Mouse (Mus musculus): ENCODE results near the gene Oxnad1.

Oxnad1 gene

DNA sequence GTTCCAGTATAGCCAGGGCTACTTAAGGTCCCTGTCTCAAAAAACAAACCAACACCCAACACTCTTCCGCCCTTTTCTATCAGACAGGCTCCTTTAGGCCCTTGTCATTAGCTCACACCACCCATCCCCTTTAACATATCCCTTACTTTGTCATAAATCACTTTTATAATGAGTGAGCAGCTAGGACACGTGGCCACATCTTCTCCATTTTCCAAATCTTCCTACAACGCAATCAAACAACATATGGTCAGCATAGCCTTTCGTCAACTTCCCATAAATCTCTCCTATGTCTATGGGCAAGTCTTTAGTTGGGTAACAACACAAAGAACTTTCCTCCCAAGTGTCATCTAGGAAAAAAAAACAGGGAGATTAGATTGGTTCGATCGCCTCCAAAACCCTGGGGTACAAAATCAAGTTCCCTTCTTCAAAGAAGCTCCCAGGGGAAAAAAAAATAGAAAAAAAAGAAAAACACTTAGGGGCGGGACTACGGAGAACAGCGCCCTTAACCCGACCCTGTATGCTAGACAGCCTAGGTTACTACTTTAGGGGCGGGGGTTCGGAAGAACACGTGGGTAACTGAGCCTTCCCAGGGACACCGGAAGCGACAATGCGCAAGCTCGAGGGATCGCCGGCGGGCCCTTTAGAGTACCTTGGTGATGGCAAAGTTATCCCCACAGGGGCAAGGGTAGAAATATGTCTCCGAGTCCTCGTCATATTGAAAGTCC, at the start of gene Oxnad1:
Gene Oxnad1 (plus strand): TSS at position 614 of the 725 bp plus-strand sequence.
- peak in 1 of 2 experiments; percentile 6 for DNase-seq (ENCODE audit: low spot score in 2 of 2)

DNA sequence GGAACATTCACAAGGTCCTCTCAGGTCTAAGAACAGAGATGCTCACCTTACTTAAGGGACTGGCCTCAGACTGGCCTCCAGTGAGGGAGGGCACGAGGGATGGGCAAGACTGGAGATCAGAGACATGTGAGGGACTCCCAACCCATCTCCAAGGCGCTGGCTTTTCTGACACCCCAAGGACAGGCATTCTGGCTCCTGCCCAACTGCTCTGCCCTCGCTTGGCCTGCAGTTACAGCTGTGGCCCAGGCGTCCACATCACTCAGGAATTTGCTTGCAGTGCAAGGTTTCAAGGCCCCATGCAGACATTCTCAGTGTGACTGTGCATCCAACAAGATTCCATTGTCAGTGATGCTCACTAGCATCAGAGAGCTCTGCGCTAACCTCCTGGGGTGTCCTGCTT, 48.7 kb upstream of the Oxnad1 start:
- no peak for DNase-seq (ENCODE audit: low spot score in 2 of 2)

DNA sequence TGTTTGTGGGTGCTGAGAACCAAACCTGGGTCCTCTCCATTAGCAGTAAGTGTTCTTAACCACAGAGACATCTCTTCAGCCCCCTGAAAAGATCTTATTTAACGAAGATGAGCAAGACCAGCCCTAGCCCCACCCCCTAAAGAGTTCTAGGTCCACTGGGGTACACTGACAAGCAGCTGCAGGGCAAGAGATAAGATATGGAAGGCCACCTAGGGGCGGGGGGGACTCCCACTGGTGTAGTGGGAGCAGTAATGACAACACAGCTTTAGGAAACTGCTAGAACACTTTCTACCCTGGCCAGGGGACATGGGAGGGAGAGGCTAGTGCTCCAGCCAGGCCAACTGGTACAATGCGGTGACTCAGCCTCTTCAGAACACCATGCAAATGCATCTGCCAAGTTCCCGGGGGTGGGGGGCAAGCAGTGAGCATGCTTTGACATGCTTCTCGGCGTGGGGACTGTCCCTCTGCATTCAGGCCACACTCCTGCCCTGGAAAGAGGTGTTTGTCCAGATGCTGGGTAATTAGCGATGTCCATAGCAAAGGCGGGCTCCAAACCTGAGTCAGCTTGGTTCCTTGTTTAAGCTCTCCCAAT, 47.4 kb upstream of the Oxnad1 start:
- no peak for DNase-seq (ENCODE audit: low spot score in 2 of 2)

DNA sequence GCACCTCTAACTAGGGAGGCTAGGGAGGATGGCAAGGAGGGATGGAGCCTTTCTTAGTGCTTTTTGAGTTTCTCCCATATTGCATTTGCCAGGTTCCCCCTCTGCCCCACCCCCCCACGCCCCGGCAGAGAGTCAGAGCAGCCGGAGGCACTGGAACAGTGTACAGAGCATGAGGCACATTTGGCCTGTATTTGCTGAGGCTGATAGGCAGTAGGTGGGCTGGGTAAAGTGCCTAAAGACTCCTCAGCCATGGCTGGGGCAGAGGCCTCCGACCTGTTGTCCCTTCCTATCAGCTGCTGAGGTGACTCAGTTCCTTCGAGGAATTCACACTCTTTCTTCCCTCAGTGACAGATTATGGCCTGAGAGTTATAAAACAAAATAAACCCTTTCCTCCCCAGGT, 43.1 kb upstream of the Oxnad1 start:
- DNase-seq (ENCODE audit: low spot score in 2 of 2) = no peak

DNA sequence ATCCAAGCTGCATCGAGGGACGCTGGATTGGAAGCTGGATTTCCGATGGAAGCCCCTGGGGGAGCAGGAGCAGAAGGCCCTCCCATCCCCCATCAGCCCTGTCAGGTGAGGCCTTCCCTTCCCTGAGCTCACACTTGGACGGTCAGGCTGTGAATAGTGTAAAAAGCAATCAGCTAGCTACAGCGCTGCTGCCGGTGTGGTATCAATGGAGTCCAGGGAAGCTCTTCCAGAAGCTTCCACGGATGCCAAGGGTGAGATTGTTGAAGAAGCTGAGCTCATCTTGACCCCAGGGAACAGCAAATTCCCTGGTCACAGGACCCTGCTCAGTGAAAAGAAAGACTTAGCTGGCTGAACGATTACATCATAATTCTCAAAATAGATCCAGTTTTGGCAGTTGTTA, 38.8 kb upstream of the Oxnad1 start:
- no peak for DNase-seq (ENCODE audit: low spot score in 2 of 2)

GRCm38 (mm10) chr14:32050171-32050570, 35.0 kb upstream of the Oxnad1 start:
- no peak for DNase-seq (ENCODE audit: low spot score in 2 of 2)

DNA sequence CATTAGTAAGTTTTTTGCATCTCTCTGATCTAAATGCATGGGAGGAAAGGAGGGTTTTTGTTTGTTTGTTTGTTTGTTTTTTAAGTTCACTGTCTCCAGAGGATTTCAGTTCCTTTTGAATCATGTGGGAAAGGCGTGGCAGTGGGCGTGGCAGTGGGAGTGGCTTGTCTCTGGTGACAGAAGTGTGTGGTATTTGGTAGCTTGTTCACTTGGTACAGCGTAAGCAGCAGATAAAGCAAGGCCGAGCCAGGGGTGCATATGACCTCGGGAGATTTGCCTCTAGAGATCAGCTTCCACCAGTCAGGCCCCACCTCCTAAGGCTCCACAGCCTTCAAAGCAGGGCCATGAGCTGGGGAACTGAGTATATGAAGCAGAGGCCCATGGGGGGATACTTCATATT, 31.3 kb upstream of the Oxnad1 start:
- no peak for DNase-seq (ENCODE audit: low spot score in 2 of 2)

GRCm38 (mm10) chr14:32054788-32055187, 30.4 kb upstream of the Oxnad1 start:
- no peak for DNase-seq (ENCODE audit: low spot score in 2 of 2)

DNA sequence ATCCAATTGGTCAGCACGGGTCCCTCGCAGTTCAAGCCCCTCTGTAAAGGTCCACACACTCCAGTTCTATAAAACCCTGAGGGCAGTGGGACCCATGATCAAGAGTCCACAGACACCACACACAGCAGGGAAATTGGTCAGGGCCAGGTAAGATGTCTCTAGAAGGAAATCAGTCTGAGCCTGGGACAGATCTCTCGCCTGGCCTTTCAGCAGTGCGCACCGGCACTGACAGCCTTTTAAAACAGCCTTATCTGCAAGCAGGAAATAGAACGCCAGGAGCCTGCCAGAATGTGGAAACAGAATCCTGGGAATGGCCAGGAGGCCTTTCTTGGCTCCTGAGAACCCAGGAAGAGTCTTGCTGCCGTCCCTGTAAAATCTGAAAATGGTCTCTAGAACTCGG, 29.4 kb upstream of the Oxnad1 start:
- no peak for DNase-seq (ENCODE audit: low spot score in 2 of 2)

- no peak for DNase-seq (ENCODE audit: low spot score in 2 of 2)
Measured at GRCm38 (mm10) chr14:32056675-32057074, 28.5 kb upstream of the Oxnad1 start.

GRCm38 (mm10) chr14:32057664-32058063, 27.5 kb upstream of the Oxnad1 start:
- DNase-seq (ENCODE audit: low spot score in 2 of 2) = no peak

- no peak for DNase-seq (ENCODE audit: low spot score in 2 of 2)
Measured at GRCm38 (mm10) chr14:32061398-32061797, 23.8 kb upstream of the Oxnad1 start.

- DNase-seq (ENCODE audit: low spot score in 2 of 2) = no peak
Measured at GRCm38 (mm10) chr14:32072807-32073206, 12.4 kb upstream of the Oxnad1 start.

GRCm38 (mm10) chr14:32073211-32073685, 11.9 kb upstream of the Oxnad1 start:
- peak; percentile 56 to 62 for DNase-seq (ENCODE audit: low spot score in 2 of 2)

GRCm38 (mm10) chr14:32073901-32074300, 11.3 kb upstream of the Oxnad1 start:
- no peak for DNase-seq (ENCODE audit: low spot score in 2 of 2)

DNA sequence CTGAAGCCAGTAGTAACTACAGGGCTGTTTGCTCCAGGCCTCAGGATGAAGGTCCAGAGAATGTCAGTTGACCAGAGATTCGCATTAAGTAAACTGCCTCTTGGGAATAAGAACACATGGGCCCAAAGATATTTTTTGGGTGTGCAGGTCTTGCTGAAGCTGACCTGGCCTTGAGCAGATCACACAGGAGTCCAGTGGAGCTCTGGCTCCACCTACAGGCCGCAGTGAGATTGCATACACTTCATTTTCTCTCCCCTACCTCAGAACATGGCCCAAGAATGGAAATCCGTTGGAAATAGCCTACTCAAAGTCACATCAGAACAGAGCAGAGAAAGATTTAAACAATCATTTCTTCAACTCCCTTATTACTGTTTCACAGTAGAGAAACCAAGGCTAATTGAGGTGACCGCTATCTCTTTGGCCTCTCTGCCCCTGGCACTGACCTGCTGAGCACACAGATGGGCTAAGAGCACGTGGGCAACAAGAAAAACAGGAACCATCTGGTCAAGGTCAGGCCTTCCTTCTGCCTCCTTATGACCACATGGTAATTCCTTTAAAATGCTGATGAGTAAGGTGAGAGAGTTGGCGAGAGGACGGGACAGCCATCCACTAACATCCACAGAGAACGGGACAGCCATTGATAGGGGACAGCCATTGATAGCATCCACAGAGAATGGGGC, 8.1 kb upstream of the Oxnad1 start:
- DNase-seq (ENCODE audit: low spot score in 2 of 2) = peak; percentile 59 to 69

DNA sequence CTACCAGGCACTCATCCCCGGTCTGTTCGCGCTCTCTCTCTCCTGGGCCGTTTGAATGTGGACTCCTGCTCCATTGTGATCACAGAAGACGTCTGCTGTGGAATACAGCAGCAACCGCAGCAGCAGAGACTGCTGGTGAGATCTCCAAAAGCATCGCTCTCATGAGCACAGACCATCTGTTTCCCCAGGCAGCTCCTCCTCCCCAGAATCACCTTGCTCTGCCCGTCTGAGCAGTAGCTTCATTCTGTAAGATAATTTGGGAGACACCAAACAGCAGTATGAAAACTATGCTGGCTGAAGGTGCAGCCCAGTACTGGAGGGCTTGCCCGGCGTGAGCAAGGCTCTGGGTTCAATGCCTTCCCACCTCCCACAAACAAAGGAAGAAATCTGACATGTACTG, 4.1 kb upstream of the Oxnad1 start:
- peak in 1 of 2 experiments; percentile 31 for DNase-seq (ENCODE audit: low spot score in 2 of 2)

- DNase-seq (ENCODE audit: low spot score in 2 of 2) = no peak
Measured at GRCm38 (mm10) chr14:32082891-32083290, 2.3 kb upstream of the Oxnad1 start.

DNA sequence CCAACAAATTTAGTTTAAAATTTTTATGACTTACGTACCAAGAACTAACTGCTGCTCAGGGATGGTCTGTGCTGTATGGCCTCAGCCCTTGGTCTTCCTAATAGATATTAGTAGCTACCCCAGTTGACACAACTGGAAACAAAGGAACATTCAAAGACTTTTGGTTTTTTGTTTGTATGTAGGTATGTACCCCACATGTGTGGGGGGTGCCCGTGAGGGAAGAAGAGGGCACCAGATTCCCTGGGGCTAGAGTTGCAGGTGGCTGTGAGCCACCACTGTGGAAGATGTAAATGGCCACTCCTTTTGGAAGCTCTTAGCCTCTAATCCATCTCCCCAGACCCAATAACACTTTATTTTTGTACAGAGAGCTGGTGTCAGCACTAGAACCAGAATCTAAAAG, 1.7 kb upstream of the Oxnad1 start:
- DNase-seq (ENCODE audit: low spot score in 2 of 2) = no peak

GRCm38 (mm10) chr14:32085486-32086201, 470 bp downstream of the Oxnad1 start, which contains the start of gene Dph3:
TSS of gene Dph3 (minus strand) at chr14:32085729.
- peak; percentile 100 for DNase-seq (ENCODE audit: low spot score in 2 of 2)

GRCm38 (mm10) chr14:32086226-32086625, 1.1 kb downstream of the Oxnad1 start:
- DNase-seq (ENCODE audit: low spot score in 2 of 2) = peak in 1 of 2 experiments; percentile 12
